Mouse (Mus musculus): ENCODE measurements around the gene Wbp2nl. TPM values are rescaled to one million over a fixed set of nuclear protein-coding genes. Genes with fewer than 3 reads are reported as not detected.

The Wbp2nl gene
- total RNA-seq (2012; rRNA removed) (not detected in 2 replicates), polyA plus RNA-seq (2012; ENCODE audit: insufficient read depth in 1 of 2, insufficient read length in 2 of 2, low read depth in 1 of 2, low replicate concordance in 2 of 2, missing spikeins in 1 of 2) (not detected)

DNA sequence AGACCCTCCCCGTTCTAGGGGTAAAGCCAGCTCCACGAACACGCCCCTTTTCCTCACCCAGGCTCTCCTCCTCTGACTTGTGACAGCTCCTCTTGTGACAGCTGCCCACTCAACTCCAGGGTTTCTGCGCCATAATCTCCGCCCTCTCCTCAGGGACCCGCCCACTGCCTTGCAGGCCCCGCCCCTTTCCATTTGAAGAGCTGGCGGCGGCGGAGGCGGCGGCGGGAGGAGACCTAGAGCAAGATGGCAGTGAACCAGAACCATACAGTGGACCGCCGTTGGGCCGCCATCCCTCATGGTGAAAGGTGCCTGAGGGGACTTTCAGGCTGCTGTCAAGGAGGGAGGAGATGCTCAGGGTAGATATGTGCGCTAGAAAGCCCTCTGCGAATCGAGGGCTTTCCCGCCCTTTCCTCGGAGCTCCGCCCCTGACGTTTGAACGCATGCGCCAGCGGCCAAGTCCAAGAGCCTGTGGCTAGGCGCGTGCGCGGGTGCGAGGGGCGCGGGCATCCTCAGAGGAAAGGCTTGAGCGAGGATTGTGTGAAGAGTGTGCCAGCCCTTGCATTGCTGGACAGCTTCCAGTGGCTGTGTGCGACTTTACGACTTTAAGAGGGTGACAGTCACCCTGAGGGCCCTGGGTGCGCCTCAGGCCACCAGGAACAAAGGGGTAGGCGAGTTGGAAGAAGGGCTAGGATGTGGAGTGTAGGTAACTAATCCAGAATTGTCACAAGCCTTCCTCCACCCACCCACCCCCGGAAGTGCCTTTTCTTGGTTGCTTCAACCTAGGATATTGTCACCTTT, at the start of gene Wbp2nl:
Wbp2nl (plus strand) TSS at position 191 of the 798 bp plus-strand sequence.
- Histone ChIP-seq H3K4me3 (ENCODE audit: control insufficient read depth in 1 of 2, insufficient read depth in 1 of 2, low read depth in 2 of 2, low read length in 2 of 2) (no peak within 1 kb of the TSS), H3K27ac (ENCODE audit: control insufficient read depth, low read depth, low read length) (no peak within 1 kb of the TSS), H3K27me3 (ENCODE audit: control insufficient read depth in 1 of 2, insufficient read depth in 2 of 2, low read length in 2 of 2) (no peaks in the 10 kb centered on the region), H3K79me2 (ENCODE audit: control insufficient read depth, insufficient read depth, low read length, poor library complexity) (no peaks in the 10 kb centered on the region), H3K4me1 (ENCODE audit: control insufficient read depth in 1 of 2, insufficient read depth in 2 of 2, low read length in 2 of 2) (no peaks in the 10 kb centered on the region), H3K9me3 (replicated peaks; ENCODE audit: insufficient read depth, low read length) (no peaks in the 10 kb centered on the region), H3K9ac (ENCODE audit: control insufficient read depth, low read depth, low read length, poor library complexity, severe bottlenecking) (no peak within 1 kb of the TSS), H3K36me3 (ENCODE audit: control insufficient read depth in 1 of 2, insufficient read depth in 2 of 2, low read length in 2 of 2) (no peaks in the 10 kb centered on the region)
- TF ChIP-seq TBP (IDR thresholded peaks at IDR 0.05; ENCODE audit: low read depth, low read length) (no peak), EP300 (IDR thresholded peaks at IDR 0.05; ENCODE audit: low read depth in 1 of 2, low read length in 2 of 2) (no peak), KAT2A (conservative IDR thresholded peaks at IDR 0.05; ENCODE audit: low read depth, low read length) (no peak), CTCF (IDR thresholded peaks at IDR 0.05 in 2 of 3, conservative IDR thresholded peaks at IDR 0.05 in 1 of 3; ENCODE audit: control insufficient read depth in 1 of 3, insufficient read depth in 1 of 3, low read depth in 2 of 3, low read length in 3 of 3, poor library complexity in 1 of 3, severe bottlenecking in 1 of 3) (no peak)
- no peak for DNase-seq (ENCODE audit: low read depth, low spot score)

DNA sequence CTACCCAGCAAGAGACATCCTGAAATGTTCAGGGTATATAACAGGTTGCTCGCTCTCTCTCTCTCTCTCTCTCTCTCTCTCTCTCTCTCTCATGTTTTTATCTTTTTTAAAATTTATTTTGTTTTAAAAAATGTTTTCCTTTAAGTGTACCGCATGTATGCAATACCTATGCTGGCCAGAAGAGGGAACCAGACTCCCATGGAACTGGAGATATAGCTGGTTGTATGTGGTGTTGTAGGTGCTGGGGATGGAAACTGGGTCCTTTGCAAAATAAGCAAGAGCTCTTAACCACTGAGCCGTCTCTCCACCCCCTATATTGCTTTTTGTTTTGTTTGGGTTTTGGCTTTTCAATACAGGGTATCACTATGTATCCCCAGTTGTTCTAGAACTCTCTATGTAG, 47.2 kb upstream of the Wbp2nl start:
- Histone ChIP-seq H3K27ac (ENCODE audit: control insufficient read depth, low read depth, low read length) (no peak overlapping the region), H3K4me1 (ENCODE audit: control insufficient read depth in 1 of 2, insufficient read depth in 2 of 2, low read length in 2 of 2) (no peaks in the 10 kb centered on the region), H3K9me3 (replicated peaks; ENCODE audit: insufficient read depth, low read length) (no peaks in the 10 kb centered on the region), H3K9ac (ENCODE audit: control insufficient read depth, low read depth, low read length, poor library complexity, severe bottlenecking) (no peak overlapping the region), H3K79me2 (ENCODE audit: control insufficient read depth, insufficient read depth, low read length, poor library complexity) (no peaks in the 10 kb centered on the region), H3K27me3 (ENCODE audit: control insufficient read depth in 1 of 2, insufficient read depth in 2 of 2, low read length in 2 of 2) (peaks cover 3% of the 10 kb centered on the region in 2 experiments; a peak in 3 of 4 replicates), H3K36me3 (ENCODE audit: control insufficient read depth in 1 of 2, insufficient read depth in 2 of 2, low read length in 2 of 2) (no peaks in the 10 kb centered on the region), H3K4me3 (ENCODE audit: control insufficient read depth in 1 of 2, insufficient read depth in 1 of 2, low read depth in 2 of 2, low read length in 2 of 2) (no peak overlapping the region)
- peak; percentile 52 for DNase-seq (ENCODE audit: low read depth, low spot score)
- TF ChIP-seq MYB (IDR thresholded peaks at IDR 0.05; ENCODE audit: low read depth, low read length): no peak
- peak; percentile 34 to 66 (median 64) for TF ChIP-seq CTCF (IDR thresholded peaks at IDR 0.05 in 2 of 3, conservative IDR thresholded peaks at IDR 0.05 in 1 of 3; ENCODE audit: control insufficient read depth in 1 of 3, insufficient read depth in 1 of 3, low read depth in 2 of 3, low read length in 3 of 3, poor library complexity in 1 of 3, severe bottlenecking in 1 of 3)
- TF ChIP-seq E2F4 (IDR thresholded peaks at IDR 0.05; ENCODE audit: borderline replicate concordance, low read depth, low read length): no peak
- TF ChIP-seq RAD21 (IDR thresholded peaks at IDR 0.05; ENCODE audit: low read depth, low read length): peak; percentile 62
- no peak for TF ChIP-seq MAX (IDR thresholded peaks at IDR 0.05; ENCODE audit: low read length)
- no peak for TF ChIP-seq TAL1 (IDR thresholded peaks at IDR 0.05; ENCODE audit: low read length)
- 0 out of 2 replicates have a peak, but pooled peaks have one; percentile 24 for TF ChIP-seq ZC3H11A (IDR thresholded peaks at IDR 0.05; ENCODE audit: low read depth, low read length)
- peak; percentile 24; the same call in 1 of the 2 replicates for TF ChIP-seq SMC3 (IDR thresholded peaks at IDR 0.05; ENCODE audit: low read depth, low read length)

DNA sequence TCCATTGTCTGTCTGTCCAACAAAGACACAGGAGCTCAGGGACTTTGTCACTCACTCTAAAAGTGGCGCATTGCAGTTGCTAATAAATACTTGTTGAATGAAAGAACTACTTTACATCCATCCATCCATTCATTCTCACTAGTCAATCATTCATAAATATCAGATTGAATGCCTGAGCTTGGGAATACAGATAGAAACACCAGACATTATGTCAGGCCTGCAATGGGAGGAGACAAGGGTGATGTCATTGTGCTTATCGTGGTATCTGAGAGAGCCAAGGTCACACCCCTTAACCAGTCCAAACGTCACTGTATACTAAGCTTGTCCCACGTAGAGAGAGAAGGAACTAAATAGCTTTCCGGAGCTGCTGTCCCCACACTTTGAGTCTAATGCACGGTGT, 46.7 kb upstream of the Wbp2nl start, which contains the start of gene 1500009C09Rik:
1500009C09Rik (plus strand) TSS at position 301 of the 400 bp plus-strand sequence.
- Histone ChIP-seq H3K27ac (ENCODE audit: control insufficient read depth, low read depth, low read length) (no peak within 1 kb of the TSS), H3K9ac (ENCODE audit: control insufficient read depth, low read depth, low read length, poor library complexity, severe bottlenecking) (no peak within 1 kb of the TSS), H3K9me3 (replicated peaks; ENCODE audit: insufficient read depth, low read length) (no peaks in the 10 kb centered on the region), H3K79me2 (ENCODE audit: control insufficient read depth, insufficient read depth, low read length, poor library complexity) (no peaks in the 10 kb centered on the region), H3K27me3 (ENCODE audit: control insufficient read depth in 1 of 2, insufficient read depth in 2 of 2, low read length in 2 of 2) (peaks cover 3% of the 10 kb centered on the region in 2 experiments; a peak in 3 of 4 replicates), H3K4me3 (ENCODE audit: control insufficient read depth in 1 of 2, insufficient read depth in 1 of 2, low read depth in 2 of 2, low read length in 2 of 2) (no peak within 1 kb of the TSS), H3K4me1 (ENCODE audit: control insufficient read depth in 1 of 2, insufficient read depth in 2 of 2, low read length in 2 of 2) (no peaks in the 10 kb centered on the region), H3K36me3 (ENCODE audit: control insufficient read depth in 1 of 2, insufficient read depth in 2 of 2, low read length in 2 of 2) (no peaks in the 10 kb centered on the region)
- no peak for TF ChIP-seq ZKSCAN1 (IDR thresholded peaks at IDR 0.05; ENCODE audit: low read depth, low read length)
- TF ChIP-seq ZC3H11A (IDR thresholded peaks at IDR 0.05; ENCODE audit: low read depth, low read length): no peak
- no peak for TF ChIP-seq UBTF (IDR thresholded peaks at IDR 0.05; ENCODE audit: borderline replicate concordance, insufficient read depth, low read depth, low read length)
- no peak for TF ChIP-seq ZMIZ1 (IDR thresholded peaks at IDR 0.05; ENCODE audit: low read depth, low read length)
- no peak for TF ChIP-seq CTCF (IDR thresholded peaks at IDR 0.05 in 2 of 3, conservative IDR thresholded peaks at IDR 0.05 in 1 of 3; ENCODE audit: control insufficient read depth in 1 of 3, insufficient read depth in 1 of 3, low read depth in 2 of 3, low read length in 3 of 3, poor library complexity in 1 of 3, severe bottlenecking in 1 of 3)
- TF ChIP-seq MEF2A (IDR thresholded peaks at IDR 0.05; ENCODE audit: extremely low read depth, insufficient replicate concordance, low read depth, low read length, poor library complexity, severe bottlenecking): no peak
- TF ChIP-seq POLR2A (IDR thresholded peaks at IDR 0.05; ENCODE audit: control insufficient read depth in 1 of 2, insufficient read depth in 1 of 2, low read depth in 1 of 2, low read length in 2 of 2, poor library complexity in 1 of 2): no peak
- no peak for TF ChIP-seq TAL1 (IDR thresholded peaks at IDR 0.05; ENCODE audit: low read length)
- TF ChIP-seq ELF1 (IDR thresholded peaks at IDR 0.05; ENCODE audit: low read depth, low read length): no peak
- no peak for TF ChIP-seq ZNF384 (IDR thresholded peaks at IDR 0.05; ENCODE audit: low read depth, low read length)
- no peak for TF ChIP-seq SIN3A (IDR thresholded peaks at IDR 0.05; ENCODE audit: low read length)
- no peak for TF ChIP-seq ETS1 (IDR thresholded peaks at IDR 0.05; ENCODE audit: low read depth, low read length)
- no peak for TF ChIP-seq SMC3 (IDR thresholded peaks at IDR 0.05; ENCODE audit: low read depth, low read length)
- TF ChIP-seq EP300 (IDR thresholded peaks at IDR 0.05; ENCODE audit: low read depth in 1 of 2, low read length in 2 of 2): no peak
- no peak for TF ChIP-seq NELFE (IDR thresholded peaks at IDR 0.05; ENCODE audit: low read depth, low read length)
- TF ChIP-seq POLR2AphosphoS5 (IDR thresholded peaks at IDR 0.05; ENCODE audit: borderline replicate concordance, low read depth, low read length): no peak
- no peak for DNase-seq (ENCODE audit: low read depth, low spot score)
